Mouse (Mus musculus) left cerebral cortex, postnatal 25 days (tissue): Measurements from ENCODE around the gene Gm17268. TPM values are rescaled to one million over a fixed set of nuclear protein-coding genes. Genes with fewer than 3 reads are reported as not detected.

ENCODE experiments used
- DNase-seq, 2 experiments: peaks; one replicate each; pipeline ENCODE4 v3.0.0; 2022; ENCODE audit warnings: low spot score in 2 of 2, mixed read lengths in 1 of 2
- intact Hi-C: fragments of 180-260 bp; cut with DNase I; formaldehyde crosslinking; loops from one replicate; pipeline ENCODE4 v1.15.1; 2025
- total RNA-seq, 2 experiments: library from RNA; stranded (reverse); gene quantifications; 2 replicates each; pipeline ENCODE4 v1.2.3; 2021

Gene Gm17268
- not detected for total RNA-seq

- intact Hi-C loops, result loop anchor here (5.0 kb wide), 1 partner anchor 41 kb away; no protein-coding TSS in a partner anchor
- DNase-seq, result no peak
Measured at GRCm38 (mm10) chr11:82038535-82038934, at the start of gene Gm17268. TSS of gene Gm17268 (minus strand) at chr11:82038562.

- no peak for DNase-seq
- intact Hi-C loops, result no loop called here
Measured at GRCm38 (mm10) chr11:82084360-82084759, 46.0 kb upstream of the Gm17268 start.

GRCm38 (mm10) chr11:82080865-82081264 is 42.5 kb upstream of the Gm17268 start:
- no peak for DNase-seq
- intact Hi-C loops, result no loop called here

- intact Hi-C loops, result no loop called here
- DNase-seq, result no peak
Measured at GRCm38 (mm10) chr11:82078136-82078730, 39.9 kb upstream of the Gm17268 start.

- intact Hi-C loops, result no loop called here
- DNase-seq, result no peak
Measured at GRCm38 (mm10) chr11:82077031-82077430, 38.7 kb upstream of the Gm17268 start.

- intact Hi-C loops, result no loop called here
Measured at GRCm38 (mm10) chr11:82073686-82074085, 35.3 kb upstream of the Gm17268 start.

GRCm38 (mm10) chr11:82072984-82073383 is 34.6 kb upstream of the Gm17268 start:
- DNase-seq, result no peak
- intact Hi-C loops, result no loop called here

More at GRCm38 (mm10) chr11:82073686-82074085, 35.3 kb upstream of the Gm17268 start:
- DNase-seq, result no peak

GRCm38 (mm10) chr11:82072374-82072773 is 34.0 kb upstream of the Gm17268 start:
- DNase-seq, result no peak
- intact Hi-C loops, result no loop called here

- DNase-seq, result no peak
- intact Hi-C loops, result no loop called here
Measured at GRCm38 (mm10) chr11:82071076-82071475, 32.7 kb upstream of the Gm17268 start.

GRCm38 (mm10) chr11:82066953-82067571 is 28.7 kb upstream of the Gm17268 start:
- no peak for DNase-seq
- intact Hi-C loops, result loop anchor here (5.0 kb wide), 1 partner anchor 65 kb away; no protein-coding TSS in a partner anchor

- intact Hi-C loops, result no loop called here
- no peak for DNase-seq
Measured at GRCm38 (mm10) chr11:82063454-82063853, 25.1 kb upstream of the Gm17268 start.

- no peak for DNase-seq
Measured at GRCm38 (mm10) chr11:82062226-82062625, 23.9 kb upstream of the Gm17268 start.

GRCm38 (mm10) chr11:82057646-82058045 is 19.3 kb upstream of the Gm17268 start, which contains the start of gene Ccl11:
TSS of gene Ccl11 (plus strand) at chr11:82057823.
- peak; percentile 24 to 67 for DNase-seq
- intact Hi-C loops, result no loop called here

More at GRCm38 (mm10) chr11:82062226-82062625, 23.9 kb upstream of the Gm17268 start:
- intact Hi-C loops, result no loop called here

- intact Hi-C loops, result no loop called here
- no peak for DNase-seq
Measured at GRCm38 (mm10) chr11:82053849-82054248, 15.5 kb upstream of the Gm17268 start.

GRCm38 (mm10) chr11:82047746-82048415 is 9.5 kb upstream of the Gm17268 start:
- intact Hi-C loops, result loop anchor here (2.0 kb wide), 1 partner anchor 129 kb away; no protein-coding TSS in a partner anchor
- peak in 1 of 2 experiments; percentile 25 for DNase-seq

- DNase-seq, result peak in 1 of 2 experiments; percentile 43
- intact Hi-C loops, result no loop called here
Measured at GRCm38 (mm10) chr11:82045471-82045870, 7.1 kb upstream of the Gm17268 start, which contains the start of gene Ccl7. TSS of gene Ccl7 (plus strand) at chr11:82045712.

- DNase-seq, result no peak
- intact Hi-C loops, result no loop called here
Measured at GRCm38 (mm10) chr11:82041671-82042080, 3.3 kb upstream of the Gm17268 start.

- intact Hi-C loops, result loop anchor here (5.0 kb wide), 1 partner anchor 42 kb away; no protein-coding TSS in a partner anchor
- no peak for DNase-seq
Measured at GRCm38 (mm10) chr11:82039132-82039660, 834 bp upstream of the Gm17268 start.

GRCm38 (mm10) chr11:82035857-82036256 is 2.5 kb downstream of the Gm17268 start:
- DNase-seq, result no peak
- intact Hi-C loops, result loop anchor here (5.0 kb wide), 1 partner anchor 39 kb away; no protein-coding TSS in a partner anchor

- intact Hi-C loops, result loop anchor here (5.0 kb wide), 1 partner anchor 38 kb away; no protein-coding TSS in a partner anchor
Measured at GRCm38 (mm10) chr11:82035356-82035755, 3.0 kb downstream of the Gm17268 start, which contains the start of gene Ccl2. TSS of gene Ccl2 (plus strand) at chr11:82035571.

More at GRCm38 (mm10) chr11:82035356-82035755, 3.0 kb downstream of the Gm17268 start, which contains the start of gene Ccl2:
- peak; percentile 22 to 73 for DNase-seq
